Mouse (Mus musculus): ENCODE measurements around the gene Inpp5a. TPM values are rescaled to one million over a fixed set of nuclear protein-coding genes. Genes with fewer than 3 reads are reported as not detected.
A peak's percentile ranks its signal among the peaks of the same experiment; 100 is the strongest.

Gene Inpp5a
- polyA plus RNA-seq, 1 experiment from 2014 or later, result 69.8 TPM

DNA sequence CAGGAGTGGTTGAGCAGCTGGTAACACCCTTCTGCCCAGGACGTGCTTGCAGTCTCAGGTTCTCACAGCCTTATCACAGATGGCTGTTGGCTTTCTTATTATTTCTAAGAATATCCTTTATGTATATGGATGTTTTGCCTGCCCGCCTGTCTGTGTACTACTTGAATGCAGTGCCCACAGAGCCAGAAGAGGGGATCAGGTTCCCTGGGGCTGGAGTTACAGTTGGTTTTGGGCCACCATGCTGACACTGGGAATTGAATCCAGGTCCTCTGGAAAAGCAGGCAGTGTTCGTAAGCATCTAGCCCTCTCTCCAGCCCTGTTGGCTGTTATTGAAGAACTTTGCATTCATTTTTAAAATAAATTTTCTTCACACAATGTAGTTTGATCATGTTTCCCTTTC, 50.1 kb downstream of the Inpp5a start:
- 65% methylated on average over 3 of the region's 3 CpGs for WGBS (ENCODE audit: insufficient replicate concordance)
- H3K27ac ChIP-seq (ENCODE audit: low read depth, low read length), result no peak overlapping the region
- no peak overlapping the region for H3K4me2 ChIP-seq
- no peaks in the 10 kb centered on the region for H3K27me3 ChIP-seq (ENCODE audit: control insufficient read depth, insufficient read depth, low read length)
- ATAC-seq (replicated peaks; ENCODE audit: insufficient number of reproducible peaks, low FRiP score, low TSS enrichment), result no peak
- H3K9ac ChIP-seq (ENCODE audit: low read depth, low read length), result no peak overlapping the region
- no peak overlapping the region for H3K4me3 ChIP-seq (ENCODE audit: low read depth, low read length)
- no peaks in the 10 kb centered on the region for H3K9me3 ChIP-seq (replicated peaks; ENCODE audit: control insufficient read depth, low read length)
- no peaks in the 10 kb centered on the region for H3K36me3 ChIP-seq (ENCODE audit: control insufficient read depth, insufficient read depth, low read length)
- peaks cover 67% of the 10 kb centered on the region for H3K4me1 ChIP-seq (ENCODE audit: control insufficient read depth, insufficient read depth, low read length)

- peaks cover 64% of the 10 kb centered on the region for H3K4me1 ChIP-seq (ENCODE audit: control insufficient read depth, insufficient read depth, low read length)
- ATAC-seq (replicated peaks; ENCODE audit: insufficient number of reproducible peaks, low FRiP score, low TSS enrichment), result no peak
Observed at GRCm38 (mm10) chr7:139439922-139440895, 51.3 kb downstream of the Inpp5a start.

DNA sequence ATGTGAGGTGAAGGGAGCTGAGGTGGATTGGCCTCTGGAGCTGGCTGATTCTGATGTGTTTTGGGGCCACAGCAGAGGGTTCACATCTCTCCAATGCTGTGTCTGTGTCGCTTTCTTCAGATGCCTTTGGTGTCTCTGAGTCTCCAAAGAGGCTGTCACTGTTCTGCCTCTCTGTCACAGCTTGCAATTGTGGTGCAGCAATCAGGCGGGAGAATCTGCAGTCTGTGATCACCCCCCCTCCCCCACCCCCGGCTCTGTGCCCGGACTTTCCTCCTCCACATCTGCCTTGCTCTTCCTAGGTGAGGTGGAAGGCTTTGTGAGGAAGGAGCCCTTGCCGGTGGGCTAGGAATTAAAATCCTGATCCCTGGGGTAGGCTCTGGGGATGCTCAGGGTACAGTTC, 52.1 kb downstream of the Inpp5a start:
- H3K27me3 ChIP-seq (ENCODE audit: control insufficient read depth, insufficient read depth, low read length), result no peaks in the 10 kb centered on the region
- H3K4me1 ChIP-seq (ENCODE audit: control insufficient read depth, insufficient read depth, low read length), result peaks cover 62% of the 10 kb centered on the region
- no peak for ATAC-seq (replicated peaks; ENCODE audit: insufficient number of reproducible peaks, low FRiP score, low TSS enrichment)
- no peaks in the 10 kb centered on the region for H3K9me3 ChIP-seq (replicated peaks; ENCODE audit: control insufficient read depth, low read length)
- H3K27ac ChIP-seq (ENCODE audit: low read depth, low read length), result 0 out of 2 replicates have a peak overlapping the region, but pooled peaks have one; percentile 18
- WGBS (ENCODE audit: insufficient replicate concordance), result 21% methylated on average over 5 of the region's 5 CpGs
- H3K9ac ChIP-seq (ENCODE audit: low read depth, low read length), result no peak overlapping the region
- H3K4me2 ChIP-seq, result no peak overlapping the region
- H3K36me3 ChIP-seq (ENCODE audit: control insufficient read depth, insufficient read depth, low read length), result no peaks in the 10 kb centered on the region
- H3K4me3 ChIP-seq (ENCODE audit: low read depth, low read length), result no peak overlapping the region

More at GRCm38 (mm10) chr7:139439922-139440895, 51.3 kb downstream of the Inpp5a start:
- WGBS (ENCODE audit: insufficient replicate concordance), result 73% methylated on average over 6 of the region's 6 CpGs
- Histone ChIP-seq H3K36me3 (ENCODE audit: control insufficient read depth, insufficient read depth, low read length) (no peaks in the 10 kb centered on the region), H3K9ac (ENCODE audit: low read depth, low read length) (no peak overlapping the region), H3K4me3 (ENCODE audit: low read depth, low read length) (no peak overlapping the region), H3K27me3 (ENCODE audit: control insufficient read depth, insufficient read depth, low read length) (no peaks in the 10 kb centered on the region), H3K4me2 (no peak overlapping the region), H3K9me3 (replicated peaks; ENCODE audit: control insufficient read depth, low read length) (no peaks in the 10 kb centered on the region), H3K27ac (ENCODE audit: low read depth, low read length) (no peak overlapping the region)

DNA sequence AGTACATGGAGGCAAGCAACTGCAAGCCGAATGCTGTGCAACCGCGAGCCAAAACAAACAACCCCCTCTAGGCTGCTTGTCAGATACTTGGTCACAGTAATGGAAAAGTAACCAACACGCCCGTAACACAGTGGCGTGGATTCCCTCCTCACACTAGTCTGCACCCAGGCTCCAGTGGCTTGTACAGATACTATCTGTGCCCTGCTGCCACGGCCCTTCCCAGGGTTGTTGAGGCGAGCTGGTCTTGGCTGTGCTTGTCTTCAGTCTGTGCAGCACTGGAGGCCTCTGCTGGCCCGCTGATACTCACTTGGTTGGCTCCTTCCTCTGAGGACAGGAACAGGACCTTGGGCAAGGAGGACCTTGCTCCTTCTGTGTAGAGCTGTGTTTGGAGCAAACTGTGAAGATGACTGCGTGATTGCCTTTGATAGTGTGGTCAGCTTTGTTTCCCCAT, 52.9 kb downstream of the Inpp5a start:
- ATAC-seq (replicated peaks; ENCODE audit: insufficient number of reproducible peaks, low FRiP score, low TSS enrichment), result peak; percentile 67; the same call in 1 of the 2 replicates
- Histone ChIP-seq H3K27me3 (ENCODE audit: control insufficient read depth, insufficient read depth, low read length) (no peaks in the 10 kb centered on the region), H3K9ac (ENCODE audit: low read depth, low read length) (peak overlapping the region; percentile 19; the same call in 1 of the 2 replicates), H3K4me2 (no peak overlapping the region), H3K4me3 (ENCODE audit: low read depth, low read length) (no peak overlapping the region), H3K36me3 (ENCODE audit: control insufficient read depth, insufficient read depth, low read length) (no peaks in the 10 kb centered on the region), H3K27ac (ENCODE audit: low read depth, low read length) (no peak overlapping the region), H3K9me3 (replicated peaks; ENCODE audit: control insufficient read depth, low read length) (no peaks in the 10 kb centered on the region), H3K4me1 (ENCODE audit: control insufficient read depth, insufficient read depth, low read length) (peaks cover 54% of the 10 kb centered on the region)
- WGBS (ENCODE audit: insufficient replicate concordance), result 47% methylated on average over 10 of the region's 10 CpGs

GRCm38 (mm10) chr7:139445621-139446020, 56.7 kb downstream of the Inpp5a start:
- no peaks in the 10 kb centered on the region for H3K9me3 ChIP-seq (replicated peaks; ENCODE audit: control insufficient read depth, low read length)
- no peaks in the 10 kb centered on the region for H3K36me3 ChIP-seq (ENCODE audit: control insufficient read depth, insufficient read depth, low read length)
- no peak overlapping the region for H3K9ac ChIP-seq (ENCODE audit: low read depth, low read length)
- H3K4me2 ChIP-seq, result no peak overlapping the region
- WGBS (ENCODE audit: insufficient replicate concordance), result 69% methylated on average over 8 of the region's 8 CpGs
- no peak overlapping the region for H3K4me3 ChIP-seq (ENCODE audit: low read depth, low read length)
- no peak for ATAC-seq (replicated peaks; ENCODE audit: insufficient number of reproducible peaks, low FRiP score, low TSS enrichment)
- H3K27me3 ChIP-seq (ENCODE audit: control insufficient read depth, insufficient read depth, low read length), result no peaks in the 10 kb centered on the region
- H3K4me1 ChIP-seq (ENCODE audit: control insufficient read depth, insufficient read depth, low read length), result peaks cover 32% of the 10 kb centered on the region
- H3K27ac ChIP-seq (ENCODE audit: low read depth, low read length), result no peak overlapping the region

GRCm38 (mm10) chr7:139447381-139447780, 58.5 kb downstream of the Inpp5a start:
- Histone ChIP-seq H3K4me3 (ENCODE audit: low read depth, low read length) (no peak overlapping the region), H3K9me3 (replicated peaks; ENCODE audit: control insufficient read depth, low read length) (no peaks in the 10 kb centered on the region), H3K36me3 (ENCODE audit: control insufficient read depth, insufficient read depth, low read length) (no peaks in the 10 kb centered on the region), H3K27ac (ENCODE audit: low read depth, low read length) (no peak overlapping the region), H3K4me1 (ENCODE audit: control insufficient read depth, insufficient read depth, low read length) (peaks cover 32% of the 10 kb centered on the region), H3K27me3 (ENCODE audit: control insufficient read depth, insufficient read depth, low read length) (no peaks in the 10 kb centered on the region), H3K4me2 (no peak overlapping the region), H3K9ac (ENCODE audit: low read depth, low read length) (no peak overlapping the region)
- ATAC-seq (replicated peaks; ENCODE audit: insufficient number of reproducible peaks, low FRiP score, low TSS enrichment), result no peak
- 84% methylated on average over 3 of the region's 3 CpGs for WGBS (ENCODE audit: insufficient replicate concordance)

- Histone ChIP-seq H3K9ac (ENCODE audit: low read depth, low read length) (no peak overlapping the region), H3K4me3 (ENCODE audit: low read depth, low read length) (no peak overlapping the region), H3K9me3 (replicated peaks; ENCODE audit: control insufficient read depth, low read length) (no peaks in the 10 kb centered on the region), H3K27me3 (ENCODE audit: control insufficient read depth, insufficient read depth, low read length) (no peaks in the 10 kb centered on the region), H3K27ac (ENCODE audit: low read depth, low read length) (no peak overlapping the region), H3K36me3 (ENCODE audit: control insufficient read depth, insufficient read depth, low read length) (no peaks in the 10 kb centered on the region), H3K4me1 (ENCODE audit: control insufficient read depth, insufficient read depth, low read length) (peaks cover 43% of the 10 kb centered on the region), H3K4me2 (no peak overlapping the region)
- ATAC-seq (replicated peaks; ENCODE audit: insufficient number of reproducible peaks, low FRiP score, low TSS enrichment), result no peak
- 74% methylated on average over 16 of the region's 16 CpGs for WGBS (ENCODE audit: insufficient replicate concordance)
Observed at GRCm38 (mm10) chr7:139450186-139450998, 61.5 kb downstream of the Inpp5a start.

GRCm38 (mm10) chr7:139451711-139452110, 62.8 kb downstream of the Inpp5a start:
- Histone ChIP-seq H3K4me3 (ENCODE audit: low read depth, low read length) (no peak overlapping the region), H3K27me3 (ENCODE audit: control insufficient read depth, insufficient read depth, low read length) (no peaks in the 10 kb centered on the region), H3K36me3 (ENCODE audit: control insufficient read depth, insufficient read depth, low read length) (no peaks in the 10 kb centered on the region), H3K4me1 (ENCODE audit: control insufficient read depth, insufficient read depth, low read length) (peaks cover 43% of the 10 kb centered on the region), H3K9ac (ENCODE audit: low read depth, low read length) (no peak overlapping the region), H3K9me3 (replicated peaks; ENCODE audit: control insufficient read depth, low read length) (no peaks in the 10 kb centered on the region), H3K27ac (ENCODE audit: low read depth, low read length) (peak overlapping the region; percentile 71), H3K4me2 (peak overlapping the region; percentile 21)
- WGBS (ENCODE audit: insufficient replicate concordance), result 41% methylated on average over 5 of the region's 5 CpGs
- ATAC-seq (replicated peaks; ENCODE audit: insufficient number of reproducible peaks, low FRiP score, low TSS enrichment), result 0 out of 2 replicates have a peak, but pooled peaks have one; percentile 4
